ENCODE assay signal across 13 mouse cellular contexts in the genomic region with DNA sequence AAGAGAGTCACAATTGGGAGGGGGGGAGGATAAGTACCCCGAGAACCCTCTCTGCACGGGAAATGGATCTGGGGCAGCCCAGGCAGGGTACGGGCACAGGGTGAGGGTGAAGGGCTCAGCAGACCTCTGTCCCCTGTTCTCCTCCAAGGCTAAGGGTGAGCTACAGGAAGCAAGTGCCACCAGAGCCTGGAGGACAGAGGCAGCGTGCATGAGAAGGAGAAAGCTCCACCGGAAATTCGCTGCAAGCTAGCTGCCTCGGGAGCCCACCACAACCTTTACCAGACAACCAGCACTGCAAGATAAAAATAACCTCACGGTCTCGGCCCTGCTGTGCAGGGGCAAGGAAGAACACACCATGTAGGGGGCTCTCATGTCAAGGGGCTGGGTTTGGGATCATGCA. TPM values are rescaled to one million over a fixed set of nuclear protein-coding genes. Genes with fewer than 3 reads are reported as not detected.
DNase-seq lines count a peak whose midpoint lies in the region; ATAC-seq and TF ChIP-seq lines count a peak whose summit lies in the region.
"Had no signal": no experiment of that assay in that cellular context is flagged by ENCODE, and none has a peak within 500 bp of the region (broad histone marks: within the 10 kb centered on the region; RNA-seq: fewer than 3 reads in every experiment).

No protein-coding gene starts in this region.

- TF ChIP-seq EP300 in heart, adult 2 months (IDR thresholded peaks at IDR 0.05; ENCODE audit: insufficient read depth, low read depth, low read length): no peak

- peaks cover 12% of the 10 kb centered on the region for H3K4me1 ChIP-seq in heart, embryonic 11.5 days (ENCODE audit: control insufficient read depth, insufficient read depth, low read length)
- H3K4me1 ChIP-seq in heart, adult 2 months (ENCODE audit: control insufficient read depth, insufficient read depth, low read length): peaks cover 2% of the 10 kb centered on the region; the same call in 1 of the 2 replicates
- no peaks in the 10 kb centered on the region for H3K4me1 ChIP-seq in midbrain, embryonic 11.5 days (ENCODE audit: control insufficient read depth, insufficient read depth, low read length)
- H3K4me1 ChIP-seq in midbrain, embryonic 15.5 days: no peaks in the 10 kb centered on the region
- no peaks in the 10 kb centered on the region; the same call in 1 of the 2 replicates for H3K4me1 ChIP-seq in liver, embryonic 16.5 days (ENCODE audit: control insufficient read depth, low read depth, low read length)

- ATAC-seq in heart, embryonic 11.5 days (replicated peaks; ENCODE audit: insufficient number of reproducible peaks, low FRiP score, low TSS enrichment): no peak
- no peak for ATAC-seq in midbrain, embryonic 11.5 days (ENCODE audit: low FRiP score)
- ATAC-seq in midbrain, embryonic 15.5 days (replicated peaks): no peak
- ATAC-seq in liver, embryonic 16.5 days (ENCODE audit: low read depth): no peak
- ATAC-seq: hindbrain, postnatal 0 days had no signal

- H3K36me3 ChIP-seq in heart, embryonic 11.5 days (ENCODE audit: control insufficient read depth, insufficient read depth, low read length): no peaks in the 10 kb centered on the region
- H3K36me3 ChIP-seq in heart, adult 2 months (ENCODE audit: control insufficient read depth, insufficient read depth, low read length): no peaks in the 10 kb centered on the region; the same call in 1 of the 2 replicates
- H3K36me3 ChIP-seq in midbrain, embryonic 11.5 days (ENCODE audit: control insufficient read depth, insufficient read depth, low read length): no peaks in the 10 kb centered on the region
- H3K36me3 ChIP-seq in midbrain, embryonic 15.5 days (replicated peaks): no peaks in the 10 kb centered on the region
- no peaks in the 10 kb centered on the region for H3K36me3 ChIP-seq in liver, embryonic 16.5 days (ENCODE audit: control insufficient read depth, insufficient read depth)
- H3K36me3 ChIP-seq: stomach, embryonic 15.5 days had no signal

- no peaks in the 10 kb centered on the region for H3K9me3 ChIP-seq in heart, embryonic 11.5 days (replicated peaks; ENCODE audit: control insufficient read depth, low read length)
- no peaks in the 10 kb centered on the region; the same call in 1 of the 2 replicates for H3K9me3 ChIP-seq in midbrain, embryonic 11.5 days (ENCODE audit: control insufficient read depth, low read length)
- H3K9me3 ChIP-seq in midbrain, embryonic 15.5 days: no peaks in the 10 kb centered on the region
- H3K9me3 ChIP-seq in liver, embryonic 16.5 days (replicated peaks; ENCODE audit: control insufficient read depth, low read length): no peaks in the 10 kb centered on the region
- H3K9me3 ChIP-seq: stomach, embryonic 15.5 days had no signal

- TF ChIP-seq POLR2A in heart, adult 2 months (IDR thresholded peaks at IDR 0.05; ENCODE audit: insufficient read depth, low read depth, low read length): no peak

- peak overlapping the region; percentile 80 for H3K27ac ChIP-seq in heart, embryonic 11.5 days (ENCODE audit: low read depth, low read length)
- no peak overlapping the region for H3K27ac ChIP-seq in heart, adult 2 months
- H3K27ac ChIP-seq in midbrain, embryonic 11.5 days (ENCODE audit: low read depth, low read length): no peak overlapping the region
- H3K27ac ChIP-seq in midbrain, embryonic 15.5 days: no peak overlapping the region
- peak overlapping the region; percentile 37; the same call in 1 of the 2 replicates for H3K27ac ChIP-seq in liver, embryonic 16.5 days (ENCODE audit: low read length)
- H3K27ac ChIP-seq: hindbrain, postnatal 0 days; stomach, embryonic 15.5 days had no signal

- H3K79me2 ChIP-seq in heart, adult 2 months (replicated peaks; ENCODE audit: control insufficient read depth, insufficient read depth, low read length): no peaks in the 10 kb centered on the region

- H3K9ac ChIP-seq in heart, embryonic 11.5 days (ENCODE audit: low read depth, low read length): peak overlapping the region; percentile 10; the same call in 1 of the 2 replicates
- H3K9ac ChIP-seq in heart, adult 2 months (ENCODE audit: low read depth, low read length): no peak overlapping the region
- no peak overlapping the region for H3K9ac ChIP-seq in midbrain, embryonic 11.5 days (ENCODE audit: low read length)
- no peak overlapping the region for H3K9ac ChIP-seq in midbrain, embryonic 15.5 days
- no peak overlapping the region for H3K9ac ChIP-seq in liver, embryonic 16.5 days (ENCODE audit: low read depth, low read length)
- H3K9ac ChIP-seq: stomach, embryonic 15.5 days had no signal

- no peaks in the 10 kb centered on the region for H3K27me3 ChIP-seq in heart, embryonic 11.5 days (ENCODE audit: control insufficient read depth, insufficient read depth, low read length)
- H3K27me3 ChIP-seq in heart, adult 2 months (ENCODE audit: control insufficient read depth, insufficient read depth, low read length): no peaks in the 10 kb centered on the region
- H3K27me3 ChIP-seq in midbrain, embryonic 11.5 days (ENCODE audit: control insufficient read depth, insufficient read depth, low read length): no peaks in the 10 kb centered on the region
- H3K27me3 ChIP-seq in midbrain, embryonic 15.5 days (replicated peaks): no peaks in the 10 kb centered on the region
- no peaks in the 10 kb centered on the region for H3K27me3 ChIP-seq in liver, embryonic 16.5 days (ENCODE audit: control insufficient read depth, insufficient read depth, low read depth, low read length)
- H3K27me3 ChIP-seq: stomach, embryonic 15.5 days had no signal

- no peak overlapping the region for H3K4me3 ChIP-seq in heart, embryonic 11.5 days (ENCODE audit: low read depth, low read length)
- H3K4me3 ChIP-seq in heart, adult 2 months: no peak overlapping the region
- no peak overlapping the region for H3K4me3 ChIP-seq in midbrain, embryonic 11.5 days (ENCODE audit: low read depth, low read length)
- no peak overlapping the region for H3K4me3 ChIP-seq in midbrain, embryonic 15.5 days
- no peak overlapping the region for H3K4me3 ChIP-seq in liver, embryonic 16.5 days (ENCODE audit: low read depth, low read length)
- H3K4me3 ChIP-seq: myocyte; stomach, embryonic 15.5 days had no signal

- H3K4me2 ChIP-seq in heart, embryonic 11.5 days: no peak overlapping the region
- no peak overlapping the region for H3K4me2 ChIP-seq in midbrain, embryonic 11.5 days
- no peak overlapping the region for H3K4me2 ChIP-seq in midbrain, embryonic 15.5 days
- no peak overlapping the region for H3K4me2 ChIP-seq in liver, embryonic 16.5 days (ENCODE audit: low read depth, low read length)
- H3K4me2 ChIP-seq: stomach, embryonic 15.5 days had no signal

- 52% methylated on average over 9 of the region's 9 CpGs for WGBS in heart, embryonic 11.5 days (ENCODE audit: insufficient replicate concordance)
- WGBS in heart, adult 2 months: 47% methylated on average over 9 of the region's 9 CpGs
- WGBS in midbrain, embryonic 11.5 days: 90% methylated on average over 9 of the region's 9 CpGs
- WGBS in midbrain, embryonic 15.5 days: 82% methylated on average over 9 of the region's 9 CpGs
- 13% methylated on average over 9 of the region's 9 CpGs for WGBS in liver, embryonic 16.5 days (ENCODE audit: insufficient replicate concordance)

- TF ChIP-seq CTCF in heart, adult 2 months (IDR thresholded peaks at IDR 0.05): no peak

- no peak for DNase-seq in heart, adult 2 months
- peak; percentile 70 for DNase-seq in midbrain, embryonic 11.5 days (ENCODE audit: low spot score, missing footprints)
- peak; percentile 84 for DNase-seq in thymus, postnatal 25 days
- no peak for DNase-seq in urinary bladder, postnatal 4 days (ENCODE audit: low spot score in 2 of 2)
- DNase-seq in layer of hippocampus, postnatal 36 days: no peak
- DNase-seq: cerebellum, adult 11-12 months; lung, adult 2 months had no signal

- intact Hi-C loops in heart, adult 2 months (cut with DNase I): no loop called here

RNA-seq across cellular contexts. Expression of gene Lbh, which starts 30.0 kb away (rescaled TPM):
- polyA plus RNA-seq in heart, embryonic 11.5 days (2014; fragmentation: Nextera tagmentation; extraction: Ambion mirVana): 19.1 and 22.8 TPM in 2 replicates
- total RNA-seq in heart, adult 2 months (2021): 100 to 1,000 TPM; 354 to 451 TPM
- polyA plus RNA-seq in heart, adult 2 months (2012; rRNA removed): 522 and 708 TPM in 2 replicates
- 5.1 and 5.3 TPM in 2 replicates for polyA plus RNA-seq in midbrain, embryonic 11.5 days (2014; fragmentation: Nextera tagmentation; extraction: Ambion mirVana)
- 5.7 and 5.9 TPM in 2 replicates for polyA plus RNA-seq in midbrain, embryonic 15.5 days (2015; fragmentation: Nextera tagmentation; extraction: Ambion mirVana)
- 0.78 and 0.80 TPM in 2 replicates for polyA plus RNA-seq in liver, embryonic 16.5 days (2015; fragmentation: Nextera tagmentation; extraction: Ambion mirVana)
- 10 to 100 TPM; 32.6 to 35.7 TPM for total RNA-seq in layer of hippocampus, postnatal 36 days (2021)

Comparison
In these comparisons a context has a peak if more than half of its experiments do, and no peak if none do; other contexts are left out.
1. H3K27ac ChIP-seq: peak in heart, embryonic 11.5 days (single experiment) and liver, embryonic 16.5 days (single experiment); none in heart, adult 2 months (single experiment), midbrain, embryonic 11.5 days (single experiment) and midbrain, embryonic 15.5 days (single experiment).
2. RNA of gene Lbh, which starts 30.0 kb away (polyA plus RNA-seq): 522 to 708 TPM in heart, adult 2 months; 19.1 to 22.8 TPM in heart, embryonic 11.5 days, 5.7 to 5.9 TPM in midbrain, embryonic 15.5 days, 5.1 to 5.3 TPM in midbrain, embryonic 11.5 days and 0.78 to 0.80 TPM in liver, embryonic 16.5 days; every median in the first group is over 10 times any median in the second.
3. DNase-seq: peak in midbrain, embryonic 11.5 days (single experiment) and thymus, postnatal 25 days (single experiment); none in heart, adult 2 months (0 of 2), urinary bladder, postnatal 4 days (0 of 2) and layer of hippocampus, postnatal 36 days (0 of 2).